Mouse (Mus musculus): ENCODE results near the gene Nkx2-3. TPM values are rescaled to one million over a fixed set of nuclear protein-coding genes. Genes with fewer than 3 reads are reported as not detected.

Nkx2-3 gene
- polyA plus RNA-seq, 1 experiment from 2014 or later, result 0.62 TPM

DNA sequence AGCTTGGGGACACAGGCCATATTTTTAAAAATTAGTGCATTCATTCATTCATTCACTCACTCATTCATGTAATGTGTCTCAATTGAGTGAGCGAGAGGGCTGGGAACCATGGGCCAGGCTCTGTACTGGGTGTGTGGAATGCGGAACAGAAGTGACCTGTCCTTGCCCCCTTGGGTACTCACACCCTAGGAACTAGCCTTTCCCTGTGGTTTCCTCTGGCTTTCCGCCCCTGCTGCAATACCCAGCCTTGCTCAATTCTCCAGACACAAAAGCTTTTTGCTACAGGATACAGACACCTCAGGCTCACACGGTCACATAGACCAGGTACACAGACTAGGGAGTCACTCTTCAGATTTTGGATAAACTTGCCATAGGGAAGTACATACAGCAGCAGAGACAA is 36.2 kb downstream of the Nkx2-3 start:
- Histone ChIP-seq H3K27me3 (ENCODE audit: control insufficient read depth, insufficient read depth, low read length) (no peaks in the 10 kb centered on the region), H3K9ac (replicated peaks; ENCODE audit: low read length) (no peak overlapping the region), H3K4me2 (ENCODE audit: low read length) (no peak overlapping the region), H3K27ac (replicated peaks; ENCODE audit: low read depth, low read length) (no peak overlapping the region), H3K9me3 (ENCODE audit: control insufficient read depth, low read length) (no peaks in the 10 kb centered on the region), H3K36me3 (ENCODE audit: control insufficient read depth, insufficient read depth, low read length) (no peaks in the 10 kb centered on the region), H3K4me1 (ENCODE audit: control insufficient read depth, insufficient read depth, low read length) (no peaks in the 10 kb centered on the region), H3K4me3 (replicated peaks; ENCODE audit: low read depth, low read length) (no peak overlapping the region)
- DNase-seq (no peak), ATAC-seq (ENCODE audit: low FRiP score, low TSS enrichment) (no peak)
- WGBS, result 93% methylated on average over 4 of the region's 4 CpGs

- no peak overlapping the region for H3K9ac ChIP-seq (replicated peaks; ENCODE audit: low read length)
- H3K27me3 ChIP-seq (ENCODE audit: control insufficient read depth, insufficient read depth, low read length), result no peaks in the 10 kb centered on the region
- 67% methylated on average over 8 of the region's 8 CpGs for WGBS
- ATAC-seq (ENCODE audit: low FRiP score, low TSS enrichment) (no peak), DNase-seq (no peak)
- H3K4me1 ChIP-seq (ENCODE audit: control insufficient read depth, insufficient read depth, low read length), result no peaks in the 10 kb centered on the region
- no peaks in the 10 kb centered on the region for H3K9me3 ChIP-seq (ENCODE audit: control insufficient read depth, low read length)
- H3K4me3 ChIP-seq (replicated peaks; ENCODE audit: low read depth, low read length), result no peak overlapping the region
- H3K27ac ChIP-seq (replicated peaks; ENCODE audit: low read depth, low read length), result no peak overlapping the region
- no peaks in the 10 kb centered on the region for H3K36me3 ChIP-seq (ENCODE audit: control insufficient read depth, insufficient read depth, low read length)
- no peak overlapping the region for H3K4me2 ChIP-seq (ENCODE audit: low read length)
Observed at GRCm38 (mm10) chr19:43651241-43651785, 39.2 kb downstream of the Nkx2-3 start.

DNA sequence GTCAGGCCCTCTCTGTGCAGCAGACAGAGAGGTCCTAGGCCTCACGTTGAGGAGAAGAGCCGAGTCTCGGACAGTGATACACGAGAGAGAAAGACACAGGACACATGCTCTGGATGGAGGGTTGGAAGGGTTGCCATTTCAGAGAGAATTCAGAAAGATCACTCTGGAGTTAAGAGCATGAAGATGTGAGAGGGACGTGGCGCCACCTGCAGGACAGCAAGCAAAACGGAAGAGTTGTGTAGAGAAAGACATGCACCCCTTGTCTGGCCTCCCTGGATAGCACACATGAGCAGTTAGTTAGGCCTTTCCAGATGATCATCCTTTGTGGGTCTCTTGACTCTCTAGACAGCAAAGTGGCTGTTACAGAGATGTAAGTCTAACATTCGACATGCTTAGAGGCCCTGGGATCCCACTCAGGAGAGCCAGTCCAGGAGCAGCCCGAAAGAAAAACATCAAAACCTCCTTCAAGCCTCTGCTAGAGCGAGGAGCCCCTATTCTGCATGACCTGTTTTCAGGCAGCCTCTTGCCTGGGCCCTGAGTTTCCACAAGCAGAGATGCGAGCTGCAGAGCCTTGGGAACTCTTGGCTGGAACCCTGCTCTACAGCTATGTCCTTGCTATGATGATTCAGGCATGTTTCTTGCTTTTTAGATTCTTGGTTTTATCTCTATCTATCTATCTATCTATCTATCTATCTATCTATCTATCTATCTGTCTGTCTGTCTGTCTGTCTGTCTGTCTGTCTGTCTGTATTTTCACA is 43.8 kb downstream of the Nkx2-3 start:
- no peak for ATAC-seq (ENCODE audit: low FRiP score, low TSS enrichment)
- peak; percentile 83 for DNase-seq
- Histone ChIP-seq H3K27me3 (ENCODE audit: control insufficient read depth, insufficient read depth, low read length) (no peaks in the 10 kb centered on the region), H3K4me1 (ENCODE audit: control insufficient read depth, insufficient read depth, low read length) (no peaks in the 10 kb centered on the region), H3K9me3 (ENCODE audit: control insufficient read depth, low read length) (no peaks in the 10 kb centered on the region), H3K27ac (replicated peaks; ENCODE audit: low read depth, low read length) (no peak overlapping the region), H3K36me3 (ENCODE audit: control insufficient read depth, insufficient read depth, low read length) (no peaks in the 10 kb centered on the region), H3K9ac (replicated peaks; ENCODE audit: low read length) (no peak overlapping the region), H3K4me2 (ENCODE audit: low read length) (no peak overlapping the region), H3K4me3 (replicated peaks; ENCODE audit: low read depth, low read length) (no peak overlapping the region)
- 41% methylated on average over 11 of the region's 11 CpGs for WGBS

- no peaks in the 10 kb centered on the region for H3K9me3 ChIP-seq (ENCODE audit: control insufficient read depth, low read length)
- peaks cover 15% of the 10 kb centered on the region for H3K36me3 ChIP-seq (ENCODE audit: control insufficient read depth, insufficient read depth, low read length)
- 90% methylated on average over 6 of the region's 6 CpGs for WGBS
- DNase-seq (no peak), ATAC-seq (ENCODE audit: low FRiP score, low TSS enrichment) (no peak)
- no peaks in the 10 kb centered on the region for H3K4me1 ChIP-seq (ENCODE audit: control insufficient read depth, insufficient read depth, low read length)
- H3K27me3 ChIP-seq (ENCODE audit: control insufficient read depth, insufficient read depth, low read length), result no peaks in the 10 kb centered on the region
- no peak overlapping the region for H3K9ac ChIP-seq (replicated peaks; ENCODE audit: low read length)
- no peak overlapping the region for H3K4me2 ChIP-seq (ENCODE audit: low read length)
- no peak overlapping the region for H3K4me3 ChIP-seq (replicated peaks; ENCODE audit: low read depth, low read length)
- no peak overlapping the region for H3K27ac ChIP-seq (replicated peaks; ENCODE audit: low read depth, low read length)
Observed at GRCm38 (mm10) chr19:43659632-43660031, 47.5 kb downstream of the Nkx2-3 start.

GRCm38 (mm10) chr19:43660774-43661173 is 48.6 kb downstream of the Nkx2-3 start:
- Histone ChIP-seq H3K27me3 (ENCODE audit: control insufficient read depth, insufficient read depth, low read length) (no peaks in the 10 kb centered on the region), H3K4me3 (replicated peaks; ENCODE audit: low read depth, low read length) (no peak overlapping the region), H3K36me3 (ENCODE audit: control insufficient read depth, insufficient read depth, low read length) (peaks cover 15% of the 10 kb centered on the region), H3K4me2 (ENCODE audit: low read length) (no peak overlapping the region), H3K9me3 (ENCODE audit: control insufficient read depth, low read length) (no peaks in the 10 kb centered on the region), H3K4me1 (ENCODE audit: control insufficient read depth, insufficient read depth, low read length) (no peaks in the 10 kb centered on the region), H3K9ac (replicated peaks; ENCODE audit: low read length) (no peak overlapping the region), H3K27ac (replicated peaks; ENCODE audit: low read depth, low read length) (no peak overlapping the region)
- ATAC-seq (ENCODE audit: low FRiP score, low TSS enrichment) (no peak), DNase-seq (no peak)
- WGBS, result 84% methylated on average over 9 of the region's 9 CpGs

DNA sequence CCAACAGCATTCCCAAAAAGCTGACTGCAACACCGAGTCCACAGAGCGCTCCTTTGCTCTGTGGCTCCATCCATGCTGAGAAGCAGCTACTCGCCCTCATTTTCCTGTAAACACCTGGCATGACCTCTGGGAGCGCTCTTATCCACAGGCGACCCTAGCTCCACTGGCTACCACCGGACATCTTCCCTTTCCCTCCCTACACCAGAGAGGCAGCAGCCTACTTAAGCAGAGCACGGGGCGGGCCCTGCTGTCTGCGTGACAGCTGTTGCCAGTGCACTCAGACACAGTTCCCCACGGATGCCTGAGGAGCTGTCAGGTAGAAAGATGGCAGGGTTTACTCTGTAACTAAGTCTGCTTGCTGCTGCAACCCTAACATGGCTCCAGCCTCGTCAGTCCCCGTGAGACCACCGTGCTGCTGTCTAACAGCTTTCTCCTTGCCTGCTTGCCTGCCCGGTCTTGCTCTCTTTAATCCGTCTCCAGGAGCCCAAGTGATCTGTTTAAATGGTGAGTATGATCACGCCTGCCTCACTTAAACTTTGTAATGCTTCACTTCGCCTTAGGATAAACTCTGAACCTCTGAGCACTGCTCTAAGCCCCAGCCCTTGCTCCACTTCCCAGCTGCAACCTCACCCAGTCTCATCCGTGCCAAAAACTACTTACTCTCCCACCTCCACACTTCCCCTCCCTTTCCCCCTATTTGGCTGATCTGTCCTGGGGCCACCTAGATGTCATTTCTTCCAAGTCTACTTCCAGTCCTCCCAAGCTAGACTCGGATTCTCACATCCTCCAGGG is 50.2 kb downstream of the Nkx2-3 start:
- 34% methylated on average over 19 of the region's 19 CpGs for WGBS

GRCm38 (mm10) chr19:43663471-43663870 is 51.3 kb downstream of the Nkx2-3 start:
- H3K27me3 ChIP-seq (ENCODE audit: control insufficient read depth, insufficient read depth, low read length), result no peaks in the 10 kb centered on the region
- no peak overlapping the region for H3K27ac ChIP-seq (replicated peaks; ENCODE audit: low read depth, low read length)
- DNase-seq, result no peak
- ATAC-seq (ENCODE audit: low FRiP score, low TSS enrichment), result no peak
- H3K9ac ChIP-seq (replicated peaks; ENCODE audit: low read length), result no peak overlapping the region
- no peak overlapping the region for H3K4me3 ChIP-seq (replicated peaks; ENCODE audit: low read depth, low read length)
- H3K9me3 ChIP-seq (ENCODE audit: control insufficient read depth, low read length), result no peaks in the 10 kb centered on the region
- no peaks in the 10 kb centered on the region for H3K4me1 ChIP-seq (ENCODE audit: control insufficient read depth, insufficient read depth, low read length)
- whole genome bisulfite sequencing, result 85% methylated on average over 8 of the region's 8 CpGs
- H3K4me2 ChIP-seq (ENCODE audit: low read length), result no peak overlapping the region
- H3K36me3 ChIP-seq (ENCODE audit: control insufficient read depth, insufficient read depth, low read length), result peaks cover 15% of the 10 kb centered on the region

More for the DNA sequence above, 50.2 kb downstream of the Nkx2-3 start:
- no peak overlapping the region for H3K9ac ChIP-seq (replicated peaks; ENCODE audit: low read length)
- no peak overlapping the region for H3K27ac ChIP-seq (replicated peaks; ENCODE audit: low read depth, low read length)
- H3K27me3 ChIP-seq (ENCODE audit: control insufficient read depth, insufficient read depth, low read length), result no peaks in the 10 kb centered on the region
- DNase-seq (peak; percentile 65), ATAC-seq (ENCODE audit: low FRiP score, low TSS enrichment) (peak; percentile 14; the same call in 1 of the 2 replicates)
- no peak overlapping the region for H3K4me3 ChIP-seq (replicated peaks; ENCODE audit: low read depth, low read length)
- 0 out of 2 replicates have a peak overlapping the region, but pooled peaks have one; percentile 8 for H3K4me2 ChIP-seq (ENCODE audit: low read length)
- no peaks in the 10 kb centered on the region for H3K4me1 ChIP-seq (ENCODE audit: control insufficient read depth, insufficient read depth, low read length)
- H3K9me3 ChIP-seq (ENCODE audit: control insufficient read depth, low read length), result no peaks in the 10 kb centered on the region
- peaks cover 15% of the 10 kb centered on the region for H3K36me3 ChIP-seq (ENCODE audit: control insufficient read depth, insufficient read depth, low read length)
